Mouse (Mus musculus) intestine, embryonic 16.5 days (tissue): ENCODE measurements at regions not wholly inside any gene's neighbourhood (a gene's known extent, or its start where the extent isn't known, plus 50 kb on each side); places are given as distances from the start of the nearest gene placed in this dataset.

Experiments
- ATAC-seq: fragments of 200-750 bp; cut with Nextera tagmentation; 2 replicates; pipeline ENCODE4 v1.8.0; 2017; ENCODE audit warnings: moderate TSS enrichment, moderate library complexity
- H3K27ac ChIP-seq: fragments of 300-500 bp; sonication (generic); 2 replicates; pipeline ENCODE4 v1.5.1; 2014; ENCODE audit warnings: mild to moderate bottlenecking, low read length
- H3K27me3 ChIP-seq: fragments of 300-500 bp; sonication (generic); replicated peaks from 2 replicates; pipeline ENCODE4 v1.6.1; 2014; ENCODE audit warnings: low read length, control low read depth, mixed read lengths; ENCODE audit not compliant: control insufficient read depth, insufficient read depth
- H3K36me3 ChIP-seq: fragments of 300-500 bp; sonication (generic); 2 replicates; pipeline ENCODE4 v1.6.1; 2014; ENCODE audit warnings: low read length, control low read depth; ENCODE audit not compliant: control insufficient read depth, insufficient read depth
- H3K4me1 ChIP-seq: fragments of 300-500 bp; sonication (generic); 2 replicates; pipeline ENCODE4 v1.6.1; 2014; ENCODE audit warnings: low read length, control low read depth, mixed read lengths; ENCODE audit not compliant: control insufficient read depth, insufficient read depth
- H3K4me2 ChIP-seq: fragments of 300-500 bp; sonication (generic); 2 replicates; pipeline ENCODE4 v1.6.1; 2014; ENCODE audit warnings: low read depth, low read length, control low read depth
- H3K4me3 ChIP-seq: fragments of 300-500 bp; sonication (generic); 2 replicates; pipeline ENCODE4 v1.5.1; 2014; ENCODE audit warnings: mild to moderate bottlenecking, low read length
- H3K9ac ChIP-seq: fragments of 300-500 bp; sonication (generic); 2 replicates; pipeline ENCODE4 v1.6.1; 2014; ENCODE audit warnings: low read depth, low read length
- H3K9me3 ChIP-seq: fragments of 300-500 bp; sonication (generic); 2 replicates; pipeline ENCODE4 v1.6.1; 2016; ENCODE audit warnings: low read length, control low read depth; ENCODE audit not compliant: control insufficient read depth
- WGBS: fragments of 180-500 bp; shearing (Covaris S2); extraction: QIAGEN DNeasy Blood & Tissue Kit; methylation state at CpG from one replicate; pipeline ENCODE4 v1.1.7; 2014; 5-methylcytosine and 5-hydroxymethylcytosine counted together

- WGBS = 70% methylated on average over 2 of the region's 2 CpGs
- Histone ChIP-seq H3K27ac (no peak overlapping the region), H3K4me3 (no peak overlapping the region), H3K4me2 (no peak overlapping the region), H3K27me3 (no peaks in the 10 kb centered on the region), H3K36me3 (no peaks in the 10 kb centered on the region), H3K4me1 (no peaks in the 10 kb centered on the region), H3K9me3 (no peaks in the 10 kb centered on the region), H3K9ac (no peak overlapping the region)
- ATAC-seq = no peak
Measured at GRCm38 (mm10) chr12:25356774-25357173, 259.8 kb upstream of the Id2 start.

GRCm38 (mm10) chr12:25355217-25355616 is 258.3 kb upstream of the Id2 start:
- Histone ChIP-seq H3K27me3 (no peaks in the 10 kb centered on the region), H3K9ac (no peak overlapping the region), H3K4me1 (no peaks in the 10 kb centered on the region), H3K27ac (no peak overlapping the region), H3K36me3 (no peaks in the 10 kb centered on the region), H3K9me3 (no peaks in the 10 kb centered on the region), H3K4me2 (no peak overlapping the region), H3K4me3 (no peak overlapping the region)
- WGBS = 70% methylated on average over 1 of the region's 1 CpGs
- no peak for ATAC-seq

GRCm38 (mm10) chr12:25353402-25353896 is 256.5 kb upstream of the Id2 start:
- no peak overlapping the region for H3K4me2 ChIP-seq
- H3K27ac ChIP-seq = no peak overlapping the region
- H3K4me3 ChIP-seq = no peak overlapping the region
- no peaks in the 10 kb centered on the region for H3K27me3 ChIP-seq
- H3K9me3 ChIP-seq = no peaks in the 10 kb centered on the region
- ATAC-seq = no peak
- H3K9ac ChIP-seq = no peak overlapping the region
- no peaks in the 10 kb centered on the region for H3K36me3 ChIP-seq
- 81% methylated on average over 10 of the region's 10 CpGs for WGBS
- no peaks in the 10 kb centered on the region for H3K4me1 ChIP-seq

- ATAC-seq = no peak
- Histone ChIP-seq H3K4me1 (no peaks in the 10 kb centered on the region), H3K27ac (no peak overlapping the region), H3K4me2 (no peak overlapping the region), H3K9me3 (no peaks in the 10 kb centered on the region), H3K9ac (no peak overlapping the region), H3K36me3 (no peaks in the 10 kb centered on the region), H3K4me3 (no peak overlapping the region), H3K27me3 (no peaks in the 10 kb centered on the region)
Measured at GRCm38 (mm10) chr12:25352160-25352559, 255.2 kb upstream of the Id2 start.

GRCm38 (mm10) chr12:25344354-25344753 is 247.4 kb upstream of the Id2 start:
- Histone ChIP-seq H3K9ac (no peak overlapping the region), H3K27me3 (no peaks in the 10 kb centered on the region), H3K4me3 (no peak overlapping the region), H3K27ac (no peak overlapping the region), H3K36me3 (no peaks in the 10 kb centered on the region), H3K4me2 (no peak overlapping the region), H3K9me3 (no peaks in the 10 kb centered on the region), H3K4me1 (no peaks in the 10 kb centered on the region)
- 70% methylated on average over 17 of the region's 17 CpGs for WGBS
- no peak for ATAC-seq

GRCm38 (mm10) chr12:25338771-25339170 is 241.8 kb upstream of the Id2 start:
- H3K4me3 ChIP-seq = no peak overlapping the region
- H3K36me3 ChIP-seq = no peaks in the 10 kb centered on the region
- H3K4me1 ChIP-seq = no peaks in the 10 kb centered on the region
- H3K27me3 ChIP-seq = no peaks in the 10 kb centered on the region
- H3K9me3 ChIP-seq = no peaks in the 10 kb centered on the region
- H3K27ac ChIP-seq = no peak overlapping the region
- no peak for ATAC-seq
- 75% methylated on average over 1 of the region's 1 CpGs for WGBS
- no peak overlapping the region for H3K9ac ChIP-seq
- H3K4me2 ChIP-seq = no peak overlapping the region

- H3K27me3 ChIP-seq = no peaks in the 10 kb centered on the region
- H3K9ac ChIP-seq = no peak overlapping the region
- no peaks in the 10 kb centered on the region for H3K9me3 ChIP-seq
- no peak overlapping the region for H3K4me2 ChIP-seq
- no peak for ATAC-seq
- H3K27ac ChIP-seq = no peak overlapping the region
- H3K4me3 ChIP-seq = no peak overlapping the region
- 60% methylated on average over 2 of the region's 2 CpGs for WGBS
- H3K4me1 ChIP-seq = no peaks in the 10 kb centered on the region
- H3K36me3 ChIP-seq = no peaks in the 10 kb centered on the region
Measured at GRCm38 (mm10) chr12:25335930-25336329, 239.0 kb upstream of the Id2 start.

GRCm38 (mm10) chr12:25335069-25335468 is 238.1 kb upstream of the Id2 start:
- Histone ChIP-seq H3K4me2 (no peak overlapping the region), H3K9me3 (no peaks in the 10 kb centered on the region), H3K27me3 (no peaks in the 10 kb centered on the region), H3K4me1 (no peaks in the 10 kb centered on the region), H3K36me3 (no peaks in the 10 kb centered on the region), H3K9ac (no peak overlapping the region), H3K4me3 (no peak overlapping the region), H3K27ac (no peak overlapping the region)
- ATAC-seq = no peak
- 77% methylated on average over 5 of the region's 5 CpGs for WGBS

GRCm38 (mm10) chr12:25332384-25333035 is 235.6 kb upstream of the Id2 start:
- 87% methylated on average over 11 of the region's 11 CpGs for WGBS

More at GRCm38 (mm10) chr12:25332384-25333035, 235.6 kb upstream of the Id2 start:
- no peak overlapping the region for H3K4me3 ChIP-seq
- H3K27me3 ChIP-seq = no peaks in the 10 kb centered on the region
- no peaks in the 10 kb centered on the region for H3K9me3 ChIP-seq
- no peaks in the 10 kb centered on the region for H3K36me3 ChIP-seq
- H3K9ac ChIP-seq = no peak overlapping the region
- H3K4me1 ChIP-seq = no peaks in the 10 kb centered on the region
- H3K27ac ChIP-seq = no peak overlapping the region
- ATAC-seq = no peak
- H3K4me2 ChIP-seq = no peak overlapping the region
